Mouse (Mus musculus) urinary bladder, postnatal 4 days (tissue): ENCODE measurements around the gene Hps6.
"Not testable (repeated sequence)": the region's sequence is repeated elsewhere in the genome, so short reads cannot be mapped to it uniquely, and the experiment has no call there.

Experiments
- DNase-seq, 2 experiments: peaks; one replicate each; pipeline ENCODE4 v3.0.0; 2021 to 2022; ENCODE audit warnings: low spot score in 2 of 2

Gene Hps6

DNA sequence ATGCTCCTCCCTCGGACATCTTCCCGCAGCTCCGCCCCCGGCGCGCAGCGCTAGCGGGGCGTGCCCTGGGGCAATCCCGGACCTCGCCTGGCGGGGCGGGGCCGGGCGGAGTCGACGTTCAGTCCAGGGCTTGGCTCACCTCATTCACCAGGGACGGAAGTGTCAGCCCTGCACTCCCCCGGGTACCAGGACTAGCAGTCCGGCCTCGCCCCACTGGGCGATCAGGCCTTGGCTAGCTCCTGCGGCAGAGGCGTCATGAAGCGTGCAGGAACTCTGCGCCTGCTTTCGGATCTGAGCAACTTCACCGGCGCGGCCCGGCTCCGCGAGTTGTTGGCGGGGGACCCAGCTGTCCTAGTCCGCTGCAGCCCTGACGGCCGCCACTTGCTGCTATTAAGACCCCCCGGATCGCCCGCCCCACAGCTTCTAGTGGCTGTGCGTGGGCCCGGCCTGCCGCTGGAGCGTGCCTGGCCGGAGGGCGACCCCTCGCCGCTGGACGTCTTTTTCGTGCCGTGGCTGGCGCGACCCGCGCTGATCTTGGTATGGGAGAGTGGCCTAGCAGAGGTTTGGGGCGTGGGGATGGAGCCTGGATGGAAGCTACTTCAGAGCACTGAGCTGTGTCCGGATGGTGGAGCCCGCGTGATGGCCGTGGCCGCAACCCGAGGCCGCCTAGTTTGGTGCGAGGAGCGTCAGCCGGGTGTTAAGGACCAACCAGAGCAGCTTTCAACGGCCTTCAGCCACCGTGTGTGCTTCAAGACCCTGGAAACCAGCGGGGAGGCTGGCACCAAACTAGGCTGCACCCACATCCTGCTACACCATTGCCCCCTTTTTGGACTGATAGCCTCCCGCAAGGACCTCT is at the start of gene Hps6:
Gene Hps6 (plus strand): TSS at position 138 of the 856 bp plus-strand sequence.
- peak; percentile 78 to 82 for DNase-seq

DNA sequence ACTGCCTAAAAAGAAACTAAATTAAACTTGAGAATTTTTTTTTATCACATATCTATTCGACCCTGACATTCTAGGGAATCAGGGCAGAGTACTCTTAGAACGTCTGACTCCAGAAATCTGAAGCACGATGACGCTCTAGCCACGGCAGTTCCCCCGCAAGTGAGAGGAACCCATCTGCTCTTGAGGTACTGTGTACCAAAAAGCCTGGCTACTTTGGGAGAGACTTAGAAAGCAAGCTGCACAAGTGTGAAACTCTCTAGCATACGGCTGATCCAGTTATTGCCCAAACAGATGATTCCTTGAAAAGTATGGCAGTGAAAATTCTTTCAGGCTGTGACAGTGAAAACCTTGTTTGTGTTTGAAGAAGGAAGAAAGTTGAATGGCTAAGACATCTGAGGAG is 46.6 kb upstream of the Hps6 start:
- DNase-seq: no peak

DNA sequence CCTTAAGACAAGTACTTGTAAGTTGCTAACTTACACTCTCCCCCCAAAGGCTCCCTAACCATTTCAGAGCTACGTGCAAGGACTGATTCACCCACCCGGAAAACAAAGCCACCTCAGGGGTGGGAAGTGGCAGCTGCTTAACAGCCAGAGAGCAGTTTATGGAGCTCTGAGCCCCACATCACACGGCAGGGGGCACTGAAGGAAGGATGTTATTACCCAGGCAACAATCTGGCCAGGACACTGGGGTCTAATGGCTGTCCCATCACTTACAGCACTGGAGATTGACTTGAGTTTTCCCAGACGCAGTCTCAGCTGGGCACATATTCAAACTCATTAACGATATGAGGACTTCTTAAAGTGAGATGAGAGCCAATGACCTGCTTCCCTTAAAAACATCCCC is 42.5 kb upstream of the Hps6 start:
- DNase-seq: no peak

DNA sequence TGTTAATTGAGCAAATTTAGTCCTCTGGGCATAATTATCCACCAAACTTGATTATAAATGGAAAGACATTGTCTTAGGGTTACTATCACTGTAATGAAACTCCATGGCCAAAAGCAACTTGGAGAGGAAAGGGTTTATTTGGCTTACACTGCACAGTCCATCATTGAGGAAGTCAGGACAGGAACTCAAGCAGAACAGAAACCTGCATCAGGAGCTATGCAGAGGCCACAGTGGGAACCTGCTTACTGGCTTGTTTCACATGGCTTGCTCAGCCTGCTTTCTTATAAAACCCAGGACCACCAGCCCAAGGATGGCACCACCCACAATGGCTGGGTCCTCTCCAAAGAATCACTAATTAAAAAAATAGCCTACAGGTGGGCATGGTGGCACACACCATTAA is 18.9 kb upstream of the Hps6 start:
- DNase-seq: no peak

DNA sequence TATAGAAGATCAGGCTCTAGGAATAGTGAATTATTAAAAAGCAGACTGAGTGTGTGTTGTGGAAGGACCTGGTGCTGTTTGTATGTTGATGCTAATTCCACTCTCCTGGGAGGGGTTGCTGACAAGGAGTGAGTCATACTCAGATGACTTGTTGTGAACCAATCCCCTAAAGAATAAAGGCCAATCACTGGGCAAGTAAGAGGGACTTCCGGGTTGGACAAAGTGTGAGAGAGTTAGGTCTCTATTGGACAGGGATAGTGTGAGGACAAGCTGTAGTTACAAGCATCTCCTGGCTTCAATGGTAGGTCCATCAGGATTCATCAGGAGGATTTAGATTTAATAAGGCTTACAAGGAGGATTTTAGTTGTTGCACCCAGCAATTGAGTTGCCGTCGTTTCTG is 15.1 kb upstream of the Hps6 start:
- DNase-seq: no peak

DNA sequence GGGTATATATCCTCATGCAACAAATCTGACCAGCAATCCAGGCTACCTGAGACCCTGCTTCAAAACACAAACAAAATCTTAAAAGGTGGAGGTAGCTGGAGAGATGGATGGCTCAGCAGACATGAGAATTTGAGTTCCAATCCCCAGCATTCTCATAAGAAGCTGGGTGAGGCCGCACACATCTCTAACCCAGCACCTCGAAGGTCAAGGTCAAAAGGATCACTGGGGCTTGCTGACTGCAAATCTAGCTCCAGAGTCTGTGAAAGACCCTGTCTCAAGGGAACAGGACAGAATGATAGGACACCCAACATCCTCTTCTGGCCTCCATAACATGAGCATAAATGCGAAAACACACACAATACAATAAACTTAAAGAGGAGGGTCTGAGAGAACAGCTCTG is 12.1 kb upstream of the Hps6 start:
- DNase-seq: no peak

DNA sequence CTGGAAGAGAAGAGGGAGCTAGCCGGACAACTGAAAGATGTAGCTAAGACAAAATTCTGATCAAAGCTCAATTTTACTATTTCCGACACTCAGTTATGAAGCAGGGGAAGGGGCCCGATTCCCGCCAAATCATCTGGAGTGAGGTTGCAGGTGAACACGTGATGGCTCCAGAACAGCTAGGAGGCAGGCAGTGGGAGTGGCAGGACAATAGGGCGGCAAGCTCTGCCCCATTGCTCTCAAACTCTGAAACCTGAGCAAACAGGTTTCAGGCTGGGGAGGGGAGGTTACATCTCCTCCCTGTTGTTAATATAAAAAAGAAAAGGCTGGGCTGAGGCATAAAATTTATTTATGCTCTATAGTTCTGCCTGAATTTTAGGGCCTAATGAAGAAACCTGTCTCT is 9.9 kb upstream of the Hps6 start:
- DNase-seq: not testable (repeated sequence)

DNA sequence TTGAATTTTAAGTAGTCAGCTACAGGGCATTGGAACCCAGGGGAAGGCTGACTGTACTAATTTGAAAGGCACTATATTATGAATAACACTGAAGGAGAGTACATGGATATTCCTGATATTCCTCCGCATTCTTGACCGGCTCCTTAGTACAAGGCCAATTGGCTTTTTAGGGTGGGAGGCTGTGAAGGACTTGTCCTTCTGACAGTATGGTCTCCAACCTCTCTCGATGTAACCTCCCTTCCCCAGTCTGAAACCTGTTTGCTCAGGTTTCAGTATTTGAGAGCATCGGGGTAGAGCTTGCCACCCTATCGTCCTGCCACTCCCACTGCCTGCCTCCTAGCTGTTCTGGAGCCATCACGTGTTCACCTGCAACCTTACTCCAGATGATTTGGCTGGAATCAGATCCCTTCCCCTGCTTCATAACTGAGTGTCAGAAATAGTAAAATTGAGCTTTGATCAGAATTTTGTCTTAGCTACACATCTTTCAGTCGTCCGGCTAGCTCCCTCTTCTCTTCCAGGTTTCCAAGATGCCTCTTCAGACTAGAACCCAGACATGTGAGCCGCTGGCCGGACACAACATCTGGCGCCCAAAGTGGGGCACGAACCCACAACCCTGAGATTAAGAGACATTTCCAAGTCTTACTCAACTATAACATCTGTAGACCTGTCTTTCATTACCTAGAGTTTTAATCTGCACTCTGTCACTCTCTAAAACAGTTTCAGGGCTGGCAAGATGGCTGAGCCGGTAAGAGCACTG is 9.1 kb upstream of the Hps6 start:
- no peak for DNase-seq

DNA sequence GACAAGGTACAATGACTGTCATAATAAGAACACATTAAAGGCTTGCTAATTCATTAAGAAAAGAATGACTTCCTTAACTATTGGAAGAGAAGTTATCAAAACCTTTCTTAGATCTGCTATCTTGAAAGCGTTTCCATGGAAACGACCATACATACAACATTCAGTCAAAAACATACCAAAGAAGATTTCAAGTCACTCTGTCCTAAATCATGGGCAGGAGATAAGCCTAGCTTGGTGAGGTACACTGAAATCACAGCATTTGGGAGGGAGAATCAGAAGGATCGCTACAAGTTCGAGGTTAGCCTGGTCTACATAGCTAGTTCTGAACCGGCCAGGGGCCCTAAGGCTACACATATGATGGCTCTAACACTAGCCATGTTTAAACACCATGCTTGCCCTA is 5.9 kb upstream of the Hps6 start:
- no peak for DNase-seq

DNA sequence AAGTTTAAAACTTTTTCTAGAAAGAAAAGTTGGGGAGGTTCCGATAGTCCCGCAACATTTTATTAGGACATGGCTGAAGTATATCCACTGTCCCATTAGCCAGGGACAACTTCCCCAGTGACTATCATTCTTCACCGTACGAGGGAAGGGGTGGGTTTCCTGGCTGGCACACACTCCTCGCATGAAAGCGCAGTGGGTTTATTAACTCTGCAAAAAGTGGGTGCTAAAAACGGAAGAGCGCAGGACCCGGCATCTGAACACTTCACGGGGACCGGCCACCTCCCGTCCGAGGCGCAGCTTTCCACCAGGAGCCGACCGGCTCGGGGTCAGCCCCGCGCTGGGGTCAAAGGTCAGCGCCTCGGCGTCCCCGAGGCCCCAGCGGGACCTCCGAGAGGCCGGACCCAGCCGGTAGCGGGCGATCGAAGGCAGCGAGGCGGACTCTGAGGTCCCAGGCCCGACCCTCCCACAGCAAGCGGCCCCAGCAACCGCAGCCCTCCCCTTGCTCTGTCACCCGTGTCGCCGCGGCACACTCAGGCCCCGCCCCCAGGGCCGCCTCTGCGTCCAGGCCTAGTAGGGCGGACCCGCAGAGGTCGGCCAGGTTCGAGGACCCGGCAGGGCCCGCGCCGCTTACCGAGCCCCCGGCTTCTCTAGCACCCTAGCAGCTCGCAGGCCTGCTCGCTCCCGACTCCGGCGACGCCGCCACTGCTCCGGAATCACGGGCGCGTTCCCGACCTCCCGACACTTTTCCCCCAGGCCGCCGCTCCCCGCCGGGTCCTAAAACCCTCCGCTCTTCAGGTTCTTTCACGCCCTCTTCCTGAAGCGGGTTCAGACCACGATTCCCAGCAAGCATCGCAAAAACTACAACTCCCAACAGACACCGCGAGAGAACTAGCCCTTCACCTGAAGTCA is 5.3 kb upstream of the Hps6 start, which contains the start of gene Armh3:
Gene Armh3 (minus strand): TSS at position 704 of the 909 bp plus-strand sequence.
- DNase-seq: peak; percentile 86 to 87

DNA sequence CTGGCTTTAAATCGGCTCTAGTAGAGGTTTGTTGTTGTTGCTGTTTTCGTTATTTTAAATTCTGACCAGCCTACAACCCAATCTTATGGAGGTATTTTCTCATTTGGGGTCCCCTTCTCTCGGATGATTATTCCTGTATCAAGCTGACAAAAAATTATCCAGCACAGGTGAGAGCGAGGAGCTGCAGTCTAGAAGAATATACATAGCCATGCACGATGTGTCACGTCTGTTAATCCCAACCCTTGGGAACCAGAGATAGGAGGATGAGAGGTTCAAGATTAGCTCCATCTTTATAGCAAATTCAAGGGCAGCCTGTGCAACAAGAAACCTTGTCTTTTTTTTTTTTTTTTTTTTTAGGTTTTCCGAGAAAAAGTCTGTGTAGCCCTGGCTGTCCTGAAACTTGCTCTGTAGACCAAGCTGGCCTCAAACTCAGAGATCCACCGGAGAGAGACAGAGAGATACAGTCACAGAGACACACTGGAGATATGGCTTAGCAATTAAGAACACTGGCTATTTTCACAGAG is 4.6 kb upstream of the Hps6 start:
- DNase-seq: no peak

DNA sequence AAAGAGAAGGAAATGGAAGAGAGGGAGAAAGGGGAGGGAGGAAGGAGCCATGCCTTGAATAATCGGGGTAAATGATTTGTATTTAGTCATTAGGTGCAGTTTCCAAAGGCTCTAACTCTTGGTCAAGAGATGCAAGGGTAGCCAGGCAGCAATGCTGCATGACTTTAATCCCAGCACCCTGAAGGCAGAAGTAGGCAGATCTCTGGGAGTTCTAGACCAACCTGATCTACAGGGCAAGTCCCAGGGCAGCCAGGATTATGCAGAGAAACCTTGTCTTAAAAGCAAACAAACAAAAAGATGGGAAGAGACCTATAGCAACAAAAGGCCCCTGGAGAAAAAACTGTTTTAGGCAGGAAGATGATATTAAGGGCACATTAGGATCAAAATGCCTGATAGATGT is 3.9 kb upstream of the Hps6 start:
- DNase-seq: no peak

DNA sequence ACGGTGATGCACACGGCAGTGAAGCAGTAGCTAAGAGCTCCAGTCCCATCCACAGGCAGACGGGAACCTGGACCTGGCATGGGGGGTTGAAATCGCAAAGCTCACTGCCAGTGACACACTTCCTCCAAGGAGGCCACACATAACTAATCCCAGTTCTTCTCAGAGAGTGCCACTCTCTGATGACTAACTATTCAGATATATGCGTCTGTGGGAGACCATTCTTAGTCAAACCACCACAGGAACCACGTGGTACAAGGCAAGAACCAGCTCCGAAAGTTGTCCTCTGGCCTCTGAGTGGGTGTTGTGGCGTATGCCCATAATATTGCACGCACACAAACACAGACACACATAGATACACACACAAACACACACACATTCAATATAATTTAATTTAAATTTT is 1.0 kb upstream of the Hps6 start:
- no peak for DNase-seq

DNA sequence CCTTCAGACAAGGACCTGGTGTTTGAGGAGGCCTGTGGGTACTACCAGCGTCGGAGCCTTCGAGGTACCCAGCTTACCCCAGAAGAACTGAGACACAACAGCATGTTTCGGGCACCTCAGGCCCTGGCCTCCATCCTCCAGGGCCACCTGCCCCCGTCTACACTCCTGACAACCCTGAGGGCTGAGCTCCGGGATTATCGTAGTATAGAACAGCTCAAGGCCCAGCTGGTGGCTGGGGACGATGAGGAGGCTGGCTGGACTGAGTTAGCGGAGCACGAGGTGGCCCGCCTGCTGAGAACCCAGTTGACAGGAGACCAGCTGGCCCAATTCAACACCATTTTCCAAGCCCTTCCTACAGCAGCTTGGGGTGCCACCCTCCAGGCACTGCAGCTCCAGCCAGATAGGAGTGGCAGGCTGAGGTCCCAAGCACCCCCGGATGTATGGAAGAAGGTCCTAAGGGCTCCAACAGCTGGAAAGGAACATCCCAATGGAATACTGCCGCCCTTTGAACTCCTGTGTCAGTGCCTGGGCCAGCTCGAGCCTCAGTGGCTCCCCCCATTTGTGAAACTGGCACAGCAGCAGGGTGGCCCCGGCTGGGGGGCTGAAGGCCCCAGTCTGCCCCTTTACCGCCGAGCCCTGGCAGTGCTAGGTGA is 1.6 kb downstream of the Hps6 start:
- no peak for DNase-seq

DNA sequence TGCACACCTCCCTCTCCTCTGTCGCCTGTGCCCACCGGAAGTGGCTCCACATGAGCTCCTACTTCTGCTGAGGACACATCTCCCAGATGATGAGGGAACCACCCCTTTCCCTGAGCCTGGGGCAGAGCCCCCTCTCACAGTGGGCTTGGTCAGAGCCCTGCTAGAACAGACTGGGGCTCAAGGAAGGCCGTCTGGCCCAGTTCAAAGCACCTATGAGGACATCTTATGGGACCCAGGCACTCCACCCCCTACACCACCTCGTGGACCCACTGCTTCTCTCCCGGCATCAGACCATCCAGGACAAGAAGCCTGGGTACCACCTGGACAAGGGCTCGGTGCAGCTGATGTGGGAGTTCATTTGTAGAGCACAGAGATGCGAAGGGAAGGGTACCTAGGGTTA is 2.4 kb downstream of the Hps6 start:
- DNase-seq: no peak

DNA sequence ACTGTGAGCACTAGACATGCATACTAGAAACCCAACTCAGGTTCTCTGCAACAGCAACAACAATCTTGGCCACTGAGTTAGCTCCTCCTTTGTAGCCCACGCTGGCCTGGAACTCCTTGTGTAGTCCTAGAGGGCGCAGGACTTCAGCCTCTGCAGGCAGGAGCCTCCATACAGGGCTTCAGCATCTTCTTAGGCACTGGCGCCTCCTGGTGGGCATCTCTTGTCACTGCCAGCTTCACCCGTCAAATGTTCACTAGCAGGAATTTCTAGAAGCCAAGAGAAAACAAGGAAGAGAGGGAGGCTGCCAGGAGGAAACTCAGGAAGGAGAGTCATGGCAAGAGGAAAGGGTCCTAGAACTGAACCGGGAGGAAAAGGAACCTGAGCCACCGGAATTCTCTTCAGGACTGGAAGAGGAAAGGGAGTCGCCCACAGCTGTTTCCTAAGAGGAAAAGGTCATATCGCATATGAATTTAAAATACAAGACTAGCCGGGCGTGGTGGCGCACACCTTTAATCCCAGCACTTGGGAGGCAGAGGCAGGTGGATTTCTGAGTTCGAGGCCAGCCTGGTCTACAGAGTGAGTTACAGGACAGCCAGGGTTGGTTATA is 11.4 kb downstream of the Hps6 start:
- peak; percentile 75 to 87 for DNase-seq

DNA sequence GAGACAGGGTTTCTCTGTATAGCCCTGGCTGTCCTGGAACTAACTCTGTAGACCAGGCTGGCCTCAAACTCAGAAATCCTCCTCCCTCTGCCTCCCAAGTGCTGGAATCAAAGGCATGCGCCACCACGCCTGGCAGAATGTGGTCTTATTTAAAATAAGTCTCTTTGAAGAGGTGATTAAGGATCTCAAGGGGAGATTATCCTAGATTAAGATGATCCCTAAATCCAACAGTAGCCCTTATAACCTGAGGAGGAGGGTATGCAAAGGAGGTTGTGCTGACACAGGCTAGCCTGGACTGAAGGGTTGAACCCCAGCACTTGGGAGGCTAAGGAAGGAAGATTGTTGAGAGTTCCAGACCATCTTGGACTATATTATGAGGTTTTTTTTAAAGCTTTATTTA is 12.7 kb downstream of the Hps6 start:
- DNase-seq: no peak

DNA sequence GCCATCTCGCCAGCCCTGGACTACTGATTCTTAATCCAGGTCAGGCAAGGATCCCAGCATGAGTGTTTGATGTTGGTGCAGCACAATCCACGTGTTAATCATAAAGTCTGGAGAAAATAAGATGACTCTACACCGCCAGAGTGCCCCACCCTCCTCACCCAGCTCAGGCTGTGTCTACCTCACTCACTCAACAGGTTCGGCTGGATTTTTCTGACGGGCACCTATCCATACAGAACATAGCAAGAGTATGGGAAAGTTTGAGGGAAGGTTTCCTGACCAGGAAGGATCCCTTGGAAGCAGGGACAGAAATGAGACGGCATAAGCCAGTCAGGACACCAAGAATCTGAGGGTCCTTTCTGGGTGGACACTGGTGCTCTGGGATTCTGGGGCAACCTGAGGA is 21.7 kb downstream of the Hps6 start:
- DNase-seq: no peak

DNA sequence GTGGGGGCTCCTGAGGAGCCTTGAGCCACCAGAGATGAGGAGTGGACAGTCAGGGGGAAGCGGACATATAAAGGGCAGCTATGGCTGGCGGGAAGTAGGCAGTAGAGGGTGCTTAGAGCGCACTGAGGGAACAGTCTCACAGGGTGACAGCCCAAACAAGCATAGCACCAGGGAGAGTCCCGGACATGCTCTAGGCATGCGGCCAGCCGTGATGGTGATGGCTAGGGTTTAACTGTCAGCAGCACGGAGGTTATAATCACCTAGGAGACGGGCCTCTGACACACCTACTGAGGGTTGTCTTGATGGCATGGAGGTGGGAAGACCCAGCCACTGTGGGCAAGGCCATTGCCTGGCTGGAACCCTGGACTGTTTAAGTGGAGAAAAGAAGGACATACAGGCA is 23.3 kb downstream of the Hps6 start:
- no peak for DNase-seq

DNA sequence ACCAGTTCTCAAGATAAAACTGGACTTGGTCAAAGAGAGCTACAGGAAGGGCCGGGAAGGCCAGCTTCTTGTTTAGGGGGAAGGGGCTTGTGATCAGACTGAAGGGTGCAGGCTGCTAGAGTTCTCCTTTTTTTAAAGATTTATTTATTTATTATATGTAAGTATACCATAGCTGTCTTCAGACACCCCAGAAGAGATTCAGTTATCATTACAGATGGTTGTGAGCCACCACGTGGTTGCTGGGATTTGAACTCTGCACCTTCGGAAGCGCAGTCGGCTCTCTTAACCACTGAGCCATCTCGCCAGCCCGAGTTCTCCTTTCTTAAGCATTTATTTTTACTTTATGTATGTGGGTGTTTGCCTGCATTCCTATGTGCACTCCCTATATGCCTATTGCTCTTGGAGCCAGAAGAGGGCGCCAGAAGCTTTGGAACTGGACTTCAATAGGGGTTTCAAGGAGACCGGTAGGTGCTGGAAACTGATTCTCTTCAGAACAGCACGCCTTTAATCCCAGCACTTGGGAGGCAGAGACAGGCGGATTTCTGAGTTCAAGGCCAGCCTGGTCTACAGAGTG is 25.5 kb downstream of the Hps6 start:
- DNase-seq: no peak

DNA sequence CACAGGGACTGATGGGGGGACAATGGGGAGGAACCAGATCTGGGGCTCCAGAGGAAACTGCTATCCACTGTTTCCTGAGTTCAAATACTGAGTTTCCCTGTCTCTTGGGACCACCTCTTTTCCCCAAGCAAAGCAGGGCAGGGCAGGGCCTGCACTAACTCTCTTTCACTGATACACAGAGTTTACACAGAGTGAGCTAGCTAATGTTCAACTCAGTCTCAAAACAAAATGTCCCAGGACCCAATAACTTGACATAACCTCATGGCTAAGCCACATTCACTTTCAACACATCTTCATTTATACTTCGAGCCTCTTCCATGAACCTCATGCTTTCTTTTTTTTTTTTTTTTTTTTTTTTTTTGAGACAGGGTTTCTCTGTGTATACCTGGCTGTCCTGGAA is 26.3 kb downstream of the Hps6 start:
- DNase-seq: no peak
